Mouse (Mus musculus) 3T3-L1 (cell line): ENCODE measurements around the gene Hdac5.

Experiments
- DNase-seq: peaks from one replicate; pipeline ENCODE4 v3.0.0-alpha.2; 2015; ENCODE audit warnings: low read depth, low spot score

The Hdac5 gene

GRCm38 (mm10) chr11:102216056-102216885 is 13.7 kb downstream of the Hdac5 start:
- DNase-seq = peak; percentile 90

DNA sequence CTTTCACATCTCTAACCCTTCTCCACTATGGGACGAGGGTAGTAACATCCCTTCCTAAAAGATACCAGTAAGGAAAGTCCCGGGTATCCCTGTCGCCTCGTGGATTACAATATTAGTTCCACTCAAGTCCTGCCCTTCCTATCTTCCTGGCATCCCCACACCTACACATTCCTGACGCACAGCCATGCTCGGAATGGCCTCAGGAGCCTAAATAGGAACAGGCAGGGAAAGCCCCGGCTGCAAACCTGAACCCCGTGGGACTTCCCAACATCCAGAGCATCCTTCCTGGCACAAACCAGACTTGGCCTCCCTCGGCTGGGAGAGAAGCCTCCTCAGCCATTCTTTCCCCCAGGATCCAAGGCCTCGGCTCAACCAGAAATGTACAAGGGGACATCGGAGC is 14.5 kb downstream of the Hdac5 start:
- DNase-seq = peak; percentile 45

- DNase-seq = no peak
Observed at GRCm38 (mm10) chr11:102214430-102215156, 15.4 kb downstream of the Hdac5 start.

GRCm38 (mm10) chr11:102211936-102212341 is 18.0 kb downstream of the Hdac5 start:
- no peak for DNase-seq

DNA sequence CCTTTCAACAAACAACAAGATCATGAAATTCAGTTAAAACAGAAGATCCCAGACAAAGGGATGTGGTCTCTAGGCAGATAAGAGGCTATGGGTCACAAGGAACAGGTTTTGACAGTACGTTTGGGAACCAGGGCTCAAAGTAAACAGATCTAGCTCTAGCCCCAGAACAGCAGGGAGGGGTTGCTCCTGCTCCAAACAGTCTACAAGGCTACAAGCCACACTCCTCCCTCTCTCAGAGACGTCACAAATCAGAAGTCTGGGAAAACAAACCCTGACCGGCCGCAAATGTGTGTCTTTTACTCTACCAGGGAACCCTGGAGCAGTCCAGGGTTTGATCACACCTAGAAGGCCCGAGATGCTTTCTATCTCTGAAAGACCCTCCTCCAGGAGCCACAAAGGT is 19.0 kb downstream of the Hdac5 start:
- DNase-seq = no peak

DNA sequence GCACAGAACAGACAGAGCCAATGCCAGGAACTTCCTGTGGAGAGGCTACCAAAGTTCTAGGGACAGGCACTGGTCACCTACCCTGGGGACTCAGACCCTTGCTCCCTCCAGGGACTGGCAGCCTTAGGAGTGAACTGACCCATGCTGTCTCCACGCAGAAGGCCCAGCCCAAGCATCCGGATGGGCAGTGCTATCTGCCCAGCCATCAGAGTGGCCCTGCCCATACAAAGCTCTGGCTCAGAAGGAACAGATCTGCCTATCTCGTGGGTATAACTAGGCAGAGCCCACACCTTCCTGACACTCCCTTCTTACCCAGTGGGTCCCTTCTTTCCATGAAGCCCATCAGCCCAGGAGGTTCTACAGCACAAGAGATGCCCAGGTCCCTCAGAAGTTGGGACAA is 19.8 kb downstream of the Hdac5 start:
- no peak for DNase-seq

DNA sequence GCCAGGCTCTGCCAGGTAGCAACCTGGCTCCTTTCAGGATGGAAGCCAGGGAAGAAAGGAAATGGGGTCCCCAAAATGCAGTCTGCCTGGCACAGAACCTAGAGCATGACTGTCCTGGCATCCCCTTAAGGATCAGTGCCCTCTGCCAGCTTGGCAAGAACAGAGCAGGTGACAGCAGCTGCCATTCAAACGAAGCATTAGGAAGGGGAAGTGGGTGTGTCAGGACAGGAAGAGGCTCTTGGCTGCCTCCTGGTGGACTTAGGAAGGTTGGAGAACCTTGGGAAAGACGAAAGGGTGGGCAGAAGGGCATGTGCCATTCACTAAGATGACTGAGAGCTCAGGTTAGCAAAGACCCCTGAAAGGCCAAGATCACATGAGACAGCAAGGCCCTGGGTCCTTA is 20.2 kb downstream of the Hdac5 start:
- peak; percentile 65 for DNase-seq

DNA sequence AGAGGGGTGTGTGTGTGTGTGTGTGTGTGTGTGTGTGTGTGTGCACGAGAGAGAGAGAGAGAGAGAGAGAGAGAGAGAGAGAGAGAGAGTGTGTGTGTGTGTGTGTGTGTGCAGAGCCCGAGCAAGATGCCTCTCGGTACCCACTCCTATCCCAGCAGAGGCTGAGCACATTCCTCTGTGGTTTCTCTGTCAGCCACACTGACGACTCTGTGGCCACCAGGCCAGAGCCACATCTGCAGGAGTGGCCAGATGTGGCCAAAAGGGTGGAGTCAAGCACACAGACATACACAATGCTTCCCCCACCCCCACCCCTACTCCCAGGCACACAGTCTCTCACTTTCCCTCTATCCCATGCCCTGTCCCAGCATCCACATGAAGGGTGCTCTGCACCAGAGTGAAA is 21.1 kb downstream of the Hdac5 start:
- peak; percentile 87 for DNase-seq

GRCm38 (mm10) chr11:102207825-102208777 is 21.9 kb downstream of the Hdac5 start:
- DNase-seq = no peak

DNA sequence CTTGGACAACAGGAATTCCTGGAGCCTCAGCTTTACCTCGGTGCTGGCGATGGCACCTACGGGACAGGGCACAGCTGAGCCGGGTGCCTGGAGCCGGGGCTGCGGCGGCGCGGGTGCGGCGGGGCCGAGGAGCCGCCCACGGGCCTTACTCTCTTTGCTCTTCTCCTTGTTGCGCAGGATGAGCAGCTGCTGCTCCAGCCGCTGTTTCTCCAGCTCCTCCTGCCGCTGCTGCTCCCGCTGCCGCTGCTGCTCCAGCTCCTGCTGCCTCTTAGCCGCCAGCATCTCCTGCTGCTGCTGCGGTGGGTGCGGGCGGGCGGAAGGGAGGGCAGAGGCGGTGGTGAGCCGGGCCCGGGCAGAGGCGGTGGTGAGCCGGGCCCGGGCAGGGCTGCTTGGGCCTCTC is 23.5 kb downstream of the Hdac5 start:
- no peak for DNase-seq

- DNase-seq = peak; percentile 86
Observed at GRCm38 (mm10) chr11:102201408-102201821, 28.6 kb downstream of the Hdac5 start.

- DNase-seq = no peak
Observed at GRCm38 (mm10) chr11:102199856-102200255, 30.1 kb downstream of the Hdac5 start.

DNA sequence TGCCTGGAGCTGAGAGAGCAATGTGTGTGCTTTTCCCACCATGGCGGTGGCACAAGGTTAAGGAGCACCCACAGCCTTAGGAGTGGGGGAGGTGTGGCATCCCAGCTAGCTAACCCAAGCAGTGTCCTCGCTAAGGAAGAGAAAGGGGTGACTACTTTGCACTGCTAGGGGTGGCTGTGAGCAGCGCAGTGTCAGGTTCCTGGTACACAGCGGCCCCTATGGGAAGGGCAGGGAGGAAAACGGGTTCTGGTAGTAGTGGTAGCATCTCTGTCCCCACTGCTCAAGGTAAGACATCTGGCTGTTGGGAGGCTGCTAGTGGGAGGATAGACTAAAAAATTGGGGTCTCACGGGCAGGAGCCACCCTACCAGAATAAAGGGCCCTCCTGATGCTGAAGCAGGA is 31.7 kb downstream of the Hdac5 start:
- DNase-seq = no peak

DNA sequence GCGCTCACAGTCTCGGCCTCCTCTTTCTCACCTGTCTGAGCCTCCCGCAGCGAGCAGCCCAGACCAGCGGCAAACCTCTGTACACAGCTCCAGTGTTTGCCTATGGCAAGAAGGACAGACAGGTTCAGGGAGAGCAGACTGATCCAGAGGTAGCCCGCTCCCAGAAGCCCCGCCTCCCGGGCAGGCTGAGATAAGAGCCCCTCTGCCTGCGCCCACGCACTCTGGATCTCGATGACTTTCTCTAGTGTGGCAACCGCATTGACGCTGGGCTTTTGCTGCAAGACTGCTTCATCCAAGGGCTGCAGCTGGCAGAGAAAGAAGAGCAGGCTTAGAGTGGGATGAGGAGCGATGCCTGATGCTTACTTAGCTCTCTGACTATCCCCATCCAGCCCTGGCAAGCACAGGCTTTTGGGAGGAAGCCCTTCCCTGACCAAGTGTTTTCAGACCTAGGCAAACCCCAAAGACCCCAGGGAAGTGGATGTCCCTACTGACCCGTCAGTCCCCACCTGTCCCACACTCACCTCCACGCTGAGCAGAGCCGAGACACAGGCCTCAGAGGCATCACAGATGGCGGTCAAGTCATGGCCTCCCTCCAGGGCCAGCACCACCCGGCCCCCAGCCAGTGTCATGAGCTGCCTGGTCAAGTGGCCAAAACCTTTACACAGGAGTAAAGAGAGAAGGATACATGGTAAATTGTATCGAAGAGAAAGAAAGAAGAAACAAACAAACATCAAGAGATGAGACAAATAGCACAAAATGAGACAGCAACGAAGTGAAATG is 33.8 kb downstream of the Hdac5 start:
- DNase-seq = no peak

GRCm38 (mm10) chr11:102193657-102194440 is 36.1 kb downstream of the Hdac5 start:
- DNase-seq = no peak

- no peak for DNase-seq
Observed at GRCm38 (mm10) chr11:102190848-102191247, 39.1 kb downstream of the Hdac5 start.

- DNase-seq = peak; percentile 43
Observed at GRCm38 (mm10) chr11:102189461-102190436, 40.2 kb downstream of the Hdac5 start, which contains the start of gene G6pc3. Gene G6pc3 (plus strand): TSS chr11:102189620.

- no peak for DNase-seq
Observed at GRCm38 (mm10) chr11:102188980-102189379, 41.0 kb downstream of the Hdac5 start.

GRCm38 (mm10) chr11:102186235-102186634 is 43.7 kb downstream of the Hdac5 start:
- DNase-seq = no peak
